Comparison of ENCODE assay signal across 9 mouse cellular contexts in genomic region chr2:153494293-153494811, GRCm38 (mm10). TPM values are rescaled to one million over a fixed set of nuclear protein-coding genes. Genes with fewer than 3 reads are reported as not detected.
DNase-seq lines count a peak whose midpoint lies in the region; ATAC-seq lines count a peak whose summit lies in the region.
"Had no signal": no experiment of that assay in that cellular context is flagged by ENCODE, and none has a peak within 500 bp of the region (broad histone marks: within the 10 kb centered on the region; RNA-seq: fewer than 3 reads in every experiment).

No protein-coding gene starts in this region.

- no peak for ATAC-seq in megakaryocyte, adult 5-6 weeks (ENCODE audit: poor library complexity, severe bottlenecking)

- no peaks in the 10 kb centered on the region for H3K9me3 ChIP-seq in megakaryocyte, embryonic 14.5 days

- DNase-seq in cerebellum, adult 9-10 months = peak; percentile 80
- peak; percentile 55 to 60 for DNase-seq in frontal cortex, postnatal 10 days (ENCODE audit: low spot score in 2 of 2)
- peak; percentile 76 for DNase-seq in liver
- DNase-seq in right cerebral cortex, postnatal 14 days = peak; percentile 43
- DNase-seq in ovary, postnatal 10 days (ENCODE audit: low spot score) = no peak
- no peak for DNase-seq in kidney, postnatal 25 days

- H3K4me1 ChIP-seq in megakaryocyte, embryonic 14.5 days = peaks cover 93% of the 10 kb centered on the region

- H3K36me3 ChIP-seq in megakaryocyte, embryonic 14.5 days (replicated peaks; ENCODE audit: low read length) = peaks cover 65% of the 10 kb centered on the region

- peak overlapping the region; percentile 95 for H3K4me3 ChIP-seq in megakaryocyte, embryonic 14.5 days (replicated peaks)

- no peaks in the 10 kb centered on the region for H3K27me3 ChIP-seq in megakaryocyte, embryonic 14.5 days (replicated peaks)

RNA-seq across cellular contexts. Expression of gene 4930404H24Rik, which starts 1.8 kb away (rescaled TPM):
- 0.54 TPM in 1 of 2 replicates, not detected in the other for polyA plus RNA-seq in megakaryocyte, embryonic 14.5 days (2012; ENCODE audit: insufficient read depth, low replicate concordance)
- not detected in 2 replicates for total RNA-seq in megakaryocyte, adult 5-6 weeks (2015)
- not detected in 2 replicates for total RNA-seq in megakaryocyte, adult 5-6 weeks (2017)
- polyA plus RNA-seq: macrophage had no signal

RNA-seq across cellular contexts. Expression of gene Nol4l, which starts 35.4 kb away (rescaled TPM):
- polyA plus RNA-seq in megakaryocyte, embryonic 14.5 days (2012; ENCODE audit: insufficient read depth, low replicate concordance) = 10.6 and 40.8 TPM in 2 replicates
- total RNA-seq in megakaryocyte, adult 5-6 weeks (2015) = 1.2 and 2.1 TPM in 2 replicates
- total RNA-seq in megakaryocyte, adult 5-6 weeks (2017) = 0.20 and 0.62 TPM in 2 replicates

Comparison
In these comparisons a context has a peak if more than half of its experiments do, and no peak if none do; other contexts are left out.
1. DNase-seq: peak in cerebellum, adult 9-10 months (single experiment), frontal cortex, postnatal 10 days (2 of 2), liver (single experiment) and right cerebral cortex, postnatal 14 days (single experiment); none in ovary, postnatal 10 days (single experiment) and kidney, postnatal 25 days (0 of 2).